Mouse (Mus musculus): ENCODE results near the gene Hbs1l. TPM values are rescaled to one million over a fixed set of nuclear protein-coding genes. Genes with fewer than 3 reads are reported as not detected.
A peak's percentile ranks its signal among the peaks of the same experiment; 100 is the strongest.
"Not testable (repeated sequence)": the region's sequence is repeated elsewhere in the genome, so short reads cannot be mapped to it uniquely, and the experiment has no call there.

Gene Hbs1l
- total and polyA plus RNA-seq, 2 experiments = 17.1 to 78.1 TPM

DNA sequence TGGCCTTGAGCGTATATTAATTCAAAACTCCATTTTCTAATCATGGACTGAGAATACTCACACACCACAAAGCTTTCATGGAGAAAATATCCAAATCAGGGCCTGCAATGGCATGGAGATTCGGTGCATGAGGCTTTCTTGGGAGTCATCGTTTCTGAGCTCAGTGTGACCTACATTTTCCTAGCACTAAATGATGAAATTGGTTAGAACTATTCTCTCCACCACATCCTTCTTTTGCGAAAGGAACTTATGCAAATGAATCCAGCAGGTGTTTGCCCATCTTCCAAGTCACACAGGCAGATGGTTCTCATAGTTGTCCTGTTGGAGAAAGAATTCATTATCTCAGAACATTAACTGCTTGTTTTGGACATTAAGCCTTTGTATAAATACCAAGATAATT is 94.7 kb downstream of the Hbs1l start:
- no peak overlapping the region for H3K9ac ChIP-seq (ENCODE audit: low read depth, low read length)
- H3K36me3 ChIP-seq (ENCODE audit: control insufficient read depth, insufficient read depth, low read length) = peaks cover 74% of the 10 kb centered on the region
- no peak for TF ChIP-seq POLR2A (IDR thresholded peaks at IDR 0.05; ENCODE audit: extremely low read depth, insufficient read depth, low read length)
- TF ChIP-seq CTCF (IDR thresholded peaks at IDR 0.05; ENCODE audit: low read depth, low read length) = no peak
- H3K27me3 ChIP-seq (ENCODE audit: control insufficient read depth, insufficient read depth, low read length) = no peaks in the 10 kb centered on the region
- H3K79me2 ChIP-seq (ENCODE audit: control insufficient read depth, insufficient read depth, low read length) = no peaks in the 10 kb centered on the region
- H3K4me1 ChIP-seq (ENCODE audit: control insufficient read depth, insufficient read depth, low read length) = peaks cover 8% of the 10 kb centered on the region
- 79% methylated on average over 4 of the region's 4 CpGs for WGBS
- no peak for DNase-seq (ENCODE audit: extremely low read depth, low read depth, low spot score)
- H3K4me3 ChIP-seq (ENCODE audit: insufficient read depth, low read depth, low read length) = no peak overlapping the region
- no peak overlapping the region for H3K27ac ChIP-seq (replicated peaks; ENCODE audit: insufficient read depth, low read depth, low read length)

GRCm38 (mm10) chr10:21391286-21391685 is 95.5 kb downstream of the Hbs1l start:
- WGBS = 75% methylated on average over 4 of the region's 4 CpGs
- Histone ChIP-seq H3K79me2 (ENCODE audit: control insufficient read depth, insufficient read depth, low read length) (no peaks in the 10 kb centered on the region), H3K4me1 (ENCODE audit: control insufficient read depth, insufficient read depth, low read length) (peaks cover 8% of the 10 kb centered on the region), H3K4me3 (ENCODE audit: insufficient read depth, low read depth, low read length) (no peak overlapping the region), H3K27me3 (ENCODE audit: control insufficient read depth, insufficient read depth, low read length) (no peaks in the 10 kb centered on the region), H3K36me3 (ENCODE audit: control insufficient read depth, insufficient read depth, low read length) (peaks cover 72% of the 10 kb centered on the region), H3K27ac (replicated peaks; ENCODE audit: insufficient read depth, low read depth, low read length) (no peak overlapping the region), H3K9ac (ENCODE audit: low read depth, low read length) (no peak overlapping the region)
- TF ChIP-seq POLR2A (IDR thresholded peaks at IDR 0.05; ENCODE audit: extremely low read depth, insufficient read depth, low read length) (no peak), CTCF (IDR thresholded peaks at IDR 0.05; ENCODE audit: low read depth, low read length) (no peak)
- no peak for DNase-seq (ENCODE audit: extremely low read depth, low read depth, low spot score)

DNA sequence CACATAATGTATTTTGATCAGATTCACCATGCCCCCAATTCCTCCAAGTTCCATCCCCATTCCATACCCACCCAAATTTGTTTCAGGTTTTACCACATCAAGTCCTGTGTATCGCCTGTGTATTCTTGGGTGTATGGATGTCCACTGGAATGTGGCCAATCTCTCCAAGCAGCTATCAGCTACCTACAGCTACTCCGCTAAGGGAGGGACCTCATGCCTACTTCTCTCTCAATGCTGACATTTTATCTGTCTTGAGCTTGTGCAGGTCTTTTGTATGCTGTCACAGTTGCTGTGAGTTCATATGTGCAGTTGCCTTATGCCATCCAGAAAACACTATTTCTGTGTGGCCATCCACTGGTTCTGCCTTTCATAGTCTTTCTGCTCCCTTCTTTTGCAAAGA is 97.6 kb downstream of the Hbs1l start:
- WGBS = 95% methylated on average over 2 of the region's 2 CpGs
- DNase-seq (ENCODE audit: extremely low read depth, low read depth, low spot score) = no peak

DNA sequence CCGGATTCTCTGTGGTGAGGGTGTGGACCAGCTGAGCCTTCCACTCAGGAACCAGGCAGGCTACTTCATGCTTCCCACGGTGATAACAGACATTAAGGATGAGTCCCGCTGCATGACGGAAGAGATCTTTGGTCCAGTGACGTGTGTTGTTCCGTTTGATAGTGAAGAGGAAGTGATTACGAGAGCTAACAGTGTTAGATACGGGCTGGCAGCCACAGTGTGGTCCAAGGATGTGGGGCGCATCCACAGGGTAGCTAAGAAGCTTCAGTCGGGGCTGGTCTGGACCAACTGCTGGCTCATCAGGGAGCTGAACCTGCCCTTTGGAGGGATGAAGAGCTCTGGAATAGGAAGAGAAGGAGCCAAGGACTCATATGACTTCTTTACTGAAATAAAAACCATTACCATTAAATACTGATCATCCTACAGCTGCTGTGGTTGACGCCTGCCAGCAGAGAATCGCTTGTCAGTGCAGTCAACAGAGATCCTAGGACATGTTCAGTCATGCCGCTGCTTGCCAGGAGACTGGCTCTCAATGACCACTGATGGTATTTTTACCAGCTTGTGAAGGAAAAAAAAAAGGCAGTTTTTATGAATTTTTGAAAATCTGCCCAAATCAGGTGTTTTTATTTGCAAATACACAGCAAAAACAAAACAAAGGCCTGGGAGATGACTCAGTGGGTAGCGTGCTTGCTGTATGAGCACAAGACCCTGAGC is 99.8 kb downstream of the Hbs1l start:
- no peaks in the 10 kb centered on the region for H3K79me2 ChIP-seq (ENCODE audit: control insufficient read depth, insufficient read depth, low read length)
- H3K9ac ChIP-seq (ENCODE audit: low read depth, low read length) = no peak overlapping the region
- DNase-seq (ENCODE audit: extremely low read depth, low read depth, low spot score) = peak; percentile 55
- TF ChIP-seq CTCF (IDR thresholded peaks at IDR 0.05; ENCODE audit: low read depth, low read length) (no peak), POLR2A (IDR thresholded peaks at IDR 0.05; ENCODE audit: extremely low read depth, insufficient read depth, low read length) (no peak)
- no peak overlapping the region for H3K4me3 ChIP-seq (ENCODE audit: insufficient read depth, low read depth, low read length)
- peaks cover 32% of the 10 kb centered on the region for H3K36me3 ChIP-seq (ENCODE audit: control insufficient read depth, insufficient read depth, low read length)
- peaks cover 6% of the 10 kb centered on the region for H3K4me1 ChIP-seq (ENCODE audit: control insufficient read depth, insufficient read depth, low read length)
- H3K27me3 ChIP-seq (ENCODE audit: control insufficient read depth, insufficient read depth, low read length) = no peaks in the 10 kb centered on the region
- no peak overlapping the region for H3K27ac ChIP-seq (replicated peaks; ENCODE audit: insufficient read depth, low read depth, low read length)
- 68% methylated on average over 14 of the region's 14 CpGs for WGBS

More for the DNA sequence above, 97.6 kb downstream of the Hbs1l start:
- no peaks in the 10 kb centered on the region for H3K79me2 ChIP-seq (ENCODE audit: control insufficient read depth, insufficient read depth, low read length)
- H3K36me3 ChIP-seq (ENCODE audit: control insufficient read depth, insufficient read depth, low read length) = peaks cover 53% of the 10 kb centered on the region
- no peak for TF ChIP-seq POLR2A (IDR thresholded peaks at IDR 0.05; ENCODE audit: extremely low read depth, insufficient read depth, low read length)
- TF ChIP-seq CTCF (IDR thresholded peaks at IDR 0.05; ENCODE audit: low read depth, low read length) = no peak
- H3K4me1 ChIP-seq (ENCODE audit: control insufficient read depth, insufficient read depth, low read length) = peaks cover 8% of the 10 kb centered on the region
- H3K9ac ChIP-seq (ENCODE audit: low read depth, low read length) = no peak overlapping the region
- H3K27ac ChIP-seq (replicated peaks; ENCODE audit: insufficient read depth, low read depth, low read length) = no peak overlapping the region
- H3K27me3 ChIP-seq (ENCODE audit: control insufficient read depth, insufficient read depth, low read length) = no peaks in the 10 kb centered on the region
- no peak overlapping the region for H3K4me3 ChIP-seq (ENCODE audit: insufficient read depth, low read depth, low read length)

- H3K79me2 ChIP-seq (ENCODE audit: control insufficient read depth, insufficient read depth, low read length); H3K9ac ChIP-seq (ENCODE audit: low read depth, low read length); H3K4me3 ChIP-seq (ENCODE audit: insufficient read depth, low read depth, low read length); H3K27ac ChIP-seq (replicated peaks; ENCODE audit: insufficient read depth, low read depth, low read length); H3K27me3 ChIP-seq (ENCODE audit: control insufficient read depth, insufficient read depth, low read length); DNase-seq (ENCODE audit: extremely low read depth, low read depth, low spot score); H3K36me3 ChIP-seq (ENCODE audit: control insufficient read depth, insufficient read depth, low read length); H3K4me1 ChIP-seq (ENCODE audit: control insufficient read depth, insufficient read depth, low read length): not testable (repeated sequence)
- 82% methylated on average over 6 of the region's 6 CpGs for WGBS
Measured at GRCm38 (mm10) chr10:21398873-21399425, 103.2 kb downstream of the Hbs1l start.

DNA sequence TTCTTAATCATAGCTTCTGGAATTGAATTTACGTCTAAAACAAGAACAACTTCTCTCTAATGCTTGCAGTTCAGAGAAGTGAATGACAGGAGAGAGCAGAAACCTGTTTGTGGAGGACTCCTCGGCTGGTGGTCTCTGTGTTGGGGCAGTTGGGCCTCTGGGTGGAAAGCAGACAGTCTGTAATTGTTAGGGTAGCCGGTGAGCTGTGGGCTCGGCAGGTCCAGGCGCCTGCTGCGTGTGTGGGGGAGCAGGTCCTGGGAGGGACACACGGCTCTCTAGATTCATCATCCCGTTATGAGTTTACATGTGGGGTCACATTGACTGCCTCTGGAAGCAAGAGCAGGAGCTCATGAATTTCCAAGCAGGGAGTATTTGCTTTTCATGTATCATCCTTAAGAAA is 103.8 kb downstream of the Hbs1l start:
- no peak overlapping the region for H3K4me3 ChIP-seq (ENCODE audit: insufficient read depth, low read depth, low read length)

More for the DNA sequence above, 103.8 kb downstream of the Hbs1l start:
- H3K79me2 ChIP-seq (ENCODE audit: control insufficient read depth, insufficient read depth, low read length) = no peaks in the 10 kb centered on the region
- TF ChIP-seq CTCF (IDR thresholded peaks at IDR 0.05; ENCODE audit: low read depth, low read length) (no peak), POLR2A (IDR thresholded peaks at IDR 0.05; ENCODE audit: extremely low read depth, insufficient read depth, low read length) (no peak)
- H3K9ac ChIP-seq (ENCODE audit: low read depth, low read length) = no peak overlapping the region
- peak overlapping the region; percentile 35 for H3K27ac ChIP-seq (replicated peaks; ENCODE audit: insufficient read depth, low read depth, low read length)
- DNase-seq (ENCODE audit: extremely low read depth, low read depth, low spot score) = no peak
- 64% methylated on average over 8 of the region's 8 CpGs for WGBS
- H3K4me1 ChIP-seq (ENCODE audit: control insufficient read depth, insufficient read depth, low read length) = peaks cover 2% of the 10 kb centered on the region
- H3K27me3 ChIP-seq (ENCODE audit: control insufficient read depth, insufficient read depth, low read length) = no peaks in the 10 kb centered on the region
- H3K36me3 ChIP-seq (ENCODE audit: control insufficient read depth, insufficient read depth, low read length) = peaks cover 4% of the 10 kb centered on the region

Data from liver, adult 2 months (tissue).